Mouse (Mus musculus): ENCODE data around the gene Dffa.

Gene Dffa

GRCm38 (mm10) chr4:149103875-149104561 is at the start of gene Dffa:
Dffa (plus strand) TSS chr4:149104146.
- in situ Hi-C loops (cut with MboI; ENCODE audit: low pct_unique_long_range_greater_than_20kb in 1 of 2, low sequenced_read_pairs in 2 of 2, unreplicated experiment in 1 of 2) = no loop called here

- in situ Hi-C loops (cut with MboI; ENCODE audit: low pct_unique_long_range_greater_than_20kb in 1 of 2, low sequenced_read_pairs in 2 of 2, unreplicated experiment in 1 of 2) = no loop called here
Observed at GRCm38 (mm10) chr4:149055847-149056246, 48.1 kb upstream of the Dffa start.

- in situ Hi-C loops (cut with MboI; ENCODE audit: low pct_unique_long_range_greater_than_20kb in 1 of 2, low sequenced_read_pairs in 2 of 2, unreplicated experiment in 1 of 2) = no loop called here
Observed at GRCm38 (mm10) chr4:149056957-149057356, 47.0 kb upstream of the Dffa start.

GRCm38 (mm10) chr4:149057470-149057869 is 46.5 kb upstream of the Dffa start:
- in situ Hi-C loops (cut with MboI; ENCODE audit: low pct_unique_long_range_greater_than_20kb in 1 of 2, low sequenced_read_pairs in 2 of 2, unreplicated experiment in 1 of 2) = no loop called here

- in situ Hi-C loops (cut with MboI; ENCODE audit: low pct_unique_long_range_greater_than_20kb in 1 of 2, low sequenced_read_pairs in 2 of 2, unreplicated experiment in 1 of 2) = no loop called here
Observed at GRCm38 (mm10) chr4:149058298-149058697, 45.6 kb upstream of the Dffa start.

GRCm38 (mm10) chr4:149059713-149060112 is 44.2 kb upstream of the Dffa start:
- in situ Hi-C loops (cut with MboI; ENCODE audit: low pct_unique_long_range_greater_than_20kb in 1 of 2, low sequenced_read_pairs in 2 of 2, unreplicated experiment in 1 of 2) = loop anchor here in 1 of 2 experiments (10.0 kb wide), 1 partner anchor 355 kb away; no protein-coding TSS in a partner anchor

- in situ Hi-C loops (cut with MboI; ENCODE audit: low pct_unique_long_range_greater_than_20kb in 1 of 2, low sequenced_read_pairs in 2 of 2, unreplicated experiment in 1 of 2) = loop anchor here in 1 of 2 experiments (10.0 kb wide), 1 partner anchor 356 kb away; no protein-coding TSS in a partner anchor
Observed at GRCm38 (mm10) chr4:149060621-149061431, 43.1 kb upstream of the Dffa start.

- in situ Hi-C loops (cut with MboI; ENCODE audit: low pct_unique_long_range_greater_than_20kb in 1 of 2, low sequenced_read_pairs in 2 of 2, unreplicated experiment in 1 of 2) = loop anchor here in 1 of 2 experiments (10.0 kb wide), 1 partner anchor 357 kb away; no protein-coding TSS in a partner anchor
Observed at GRCm38 (mm10) chr4:149061432-149061718, 42.6 kb upstream of the Dffa start.

GRCm38 (mm10) chr4:149062406-149063318 is 41.3 kb upstream of the Dffa start:
- in situ Hi-C loops (cut with MboI; ENCODE audit: low pct_unique_long_range_greater_than_20kb in 1 of 2, low sequenced_read_pairs in 2 of 2, unreplicated experiment in 1 of 2) = loop anchor here in 1 of 2 experiments (10.0 kb wide), 1 partner anchor 358 kb away; no protein-coding TSS in a partner anchor

GRCm38 (mm10) chr4:149064061-149064854 is 39.7 kb upstream of the Dffa start:
- in situ Hi-C loops (cut with MboI; ENCODE audit: low pct_unique_long_range_greater_than_20kb in 1 of 2, low sequenced_read_pairs in 2 of 2, unreplicated experiment in 1 of 2) = loop anchor here in 1 of 2 experiments (10.0 kb wide), 1 partner anchor 359 kb away; no protein-coding TSS in a partner anchor

- in situ Hi-C loops (cut with MboI; ENCODE audit: low pct_unique_long_range_greater_than_20kb in 1 of 2, low sequenced_read_pairs in 2 of 2, unreplicated experiment in 1 of 2) = loop anchor here in 1 of 2 experiments (10.0 kb wide), 1 partner anchor 362 kb away; no protein-coding TSS in a partner anchor
Observed at GRCm38 (mm10) chr4:149066672-149067551, 37.0 kb upstream of the Dffa start.

GRCm38 (mm10) chr4:149075073-149075472 is 28.9 kb upstream of the Dffa start:
- in situ Hi-C loops (cut with MboI; ENCODE audit: low pct_unique_long_range_greater_than_20kb in 1 of 2, low sequenced_read_pairs in 2 of 2, unreplicated experiment in 1 of 2) = no loop called here

GRCm38 (mm10) chr4:149075871-149076575 is 27.9 kb upstream of the Dffa start:
- in situ Hi-C loops (cut with MboI; ENCODE audit: low pct_unique_long_range_greater_than_20kb in 1 of 2, low sequenced_read_pairs in 2 of 2, unreplicated experiment in 1 of 2) = no loop called here

GRCm38 (mm10) chr4:149078261-149078660 is 25.7 kb upstream of the Dffa start:
- in situ Hi-C loops (cut with MboI; ENCODE audit: low pct_unique_long_range_greater_than_20kb in 1 of 2, low sequenced_read_pairs in 2 of 2, unreplicated experiment in 1 of 2) = no loop called here

GRCm38 (mm10) chr4:149079629-149080028 is 24.3 kb upstream of the Dffa start:
- in situ Hi-C loops (cut with MboI; ENCODE audit: low pct_unique_long_range_greater_than_20kb in 1 of 2, low sequenced_read_pairs in 2 of 2, unreplicated experiment in 1 of 2) = no loop called here

- in situ Hi-C loops (cut with MboI; ENCODE audit: low pct_unique_long_range_greater_than_20kb in 1 of 2, low sequenced_read_pairs in 2 of 2, unreplicated experiment in 1 of 2) = no loop called here
Observed at GRCm38 (mm10) chr4:149080111-149080510, 23.8 kb upstream of the Dffa start.

Measured in mouse embryonic stem cell (cell line).